Comparison of ENCODE assay signal across 27 mouse cellular contexts in the genomic region with DNA sequence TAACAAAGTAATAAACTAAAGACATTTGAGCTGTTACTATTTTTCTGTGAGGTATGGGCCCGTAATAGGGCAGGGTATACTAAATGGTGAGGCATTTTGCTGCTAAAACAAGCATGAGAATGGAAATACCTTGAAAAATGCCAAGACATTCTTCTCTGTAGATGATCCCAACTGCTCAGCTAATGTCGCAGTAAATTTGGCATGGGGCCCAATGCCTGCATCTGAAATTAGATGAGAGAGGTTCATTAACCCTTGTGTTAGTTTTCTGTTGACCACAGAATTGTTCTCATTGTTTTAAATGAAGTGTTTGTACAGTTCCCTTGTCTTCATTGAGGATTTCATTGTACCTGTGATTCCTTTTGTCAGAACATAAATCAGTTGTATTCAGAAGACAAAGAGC.
DNase-seq lines count a peak whose midpoint lies in the region; ATAC-seq lines count a peak whose summit lies in the region.
"Had no signal": no experiment of that assay in that cellular context is flagged by ENCODE, and none has a peak within 500 bp of the region (broad histone marks: within the 10 kb centered on the region; RNA-seq: fewer than 3 reads in every experiment).

No protein-coding gene starts in this region.

- H3K9ac ChIP-seq in hindbrain, embryonic 14.5 days, result no peak overlapping the region
- H3K9ac ChIP-seq in hindbrain, embryonic 11.5 days (ENCODE audit: low read depth, low read length), result no peak overlapping the region
- H3K9ac ChIP-seq in kidney, embryonic 16.5 days (replicated peaks; ENCODE audit: low read length), result no peak overlapping the region
- H3K9ac ChIP-seq: embryonic facial prominence, embryonic 12.5 days; hindbrain, embryonic 15.5 days; kidney, embryonic 15.5 days; liver, embryonic 15.5 days; lung, embryonic 14.5 days had no signal

- no peaks in the 10 kb centered on the region for H3K36me3 ChIP-seq in hindbrain, embryonic 14.5 days (replicated peaks; ENCODE audit: control insufficient read depth, insufficient read depth)
- H3K36me3 ChIP-seq in hindbrain, embryonic 11.5 days (ENCODE audit: control insufficient read depth, insufficient read depth, low read length), result no peaks in the 10 kb centered on the region
- no peaks in the 10 kb centered on the region for H3K36me3 ChIP-seq in kidney, embryonic 16.5 days (ENCODE audit: insufficient read depth, low read length)
- H3K36me3 ChIP-seq: embryonic facial prominence, embryonic 12.5 days; hindbrain, embryonic 15.5 days; kidney, embryonic 15.5 days; liver, embryonic 15.5 days had no signal

- peak; percentile 2 for DNase-seq in cerebellum, adult 11 months
- DNase-seq in cerebellum, adult 8-10 months, result no peak
- DNase-seq in hindbrain, embryonic 14.5 days (ENCODE audit: low spot score), result peak; percentile 33
- DNase-seq in hindbrain, embryonic 11.5 days (ENCODE audit: low spot score), result no peak
- peak; percentile 69 for DNase-seq in retina, postnatal 1 day
- no peak for DNase-seq in retina, embryonic 14.5 days (ENCODE audit: low spot score)
- no peak for DNase-seq in B cell, adult 2 months
- DNase-seq: adrenal gland, postnatal 36 days; embryo, embryonic 11 days; gastrocnemius, adult 2 months; gastrocnemius, postnatal 36 days; heart, adult 18-20 months; heart, postnatal 36 days; kidney, adult 18-20 months; kidney, postnatal 4 days; liver; lung, embryonic 14.5 days; lung, postnatal 14 days; right cerebral cortex, postnatal 25 days; thymus, postnatal 14 days had no signal

- H3K27me3 ChIP-seq in hindbrain, embryonic 14.5 days (ENCODE audit: control insufficient read depth, insufficient read depth, low read length), result no peaks in the 10 kb centered on the region
- H3K27me3 ChIP-seq in hindbrain, embryonic 11.5 days (ENCODE audit: control insufficient read depth, insufficient read depth, low read length), result no peaks in the 10 kb centered on the region
- no peaks in the 10 kb centered on the region for H3K27me3 ChIP-seq in kidney, embryonic 16.5 days (ENCODE audit: insufficient read depth, low read length)
- H3K27me3 ChIP-seq: embryonic facial prominence, embryonic 12.5 days; hindbrain, embryonic 15.5 days; kidney, embryonic 15.5 days; liver, embryonic 15.5 days had no signal

- H3K9me3 ChIP-seq in hindbrain, embryonic 14.5 days (ENCODE audit: control insufficient read depth, low read length), result no peaks in the 10 kb centered on the region
- H3K9me3 ChIP-seq in hindbrain, embryonic 11.5 days (ENCODE audit: control insufficient read depth, low read length), result no peaks in the 10 kb centered on the region
- H3K9me3 ChIP-seq in kidney, embryonic 16.5 days (ENCODE audit: low read length), result no peaks in the 10 kb centered on the region
- H3K9me3 ChIP-seq: embryonic facial prominence, embryonic 12.5 days; hindbrain, embryonic 15.5 days; kidney, embryonic 15.5 days; liver, embryonic 15.5 days had no signal

- H3K4me2 ChIP-seq in hindbrain, embryonic 14.5 days (replicated peaks), result no peak overlapping the region
- no peak overlapping the region for H3K4me2 ChIP-seq in hindbrain, embryonic 11.5 days (replicated peaks; ENCODE audit: low read depth, low read length)
- no peak overlapping the region for H3K4me2 ChIP-seq in kidney, embryonic 16.5 days (replicated peaks; ENCODE audit: low read depth, low read length)
- H3K4me2 ChIP-seq: embryonic facial prominence, embryonic 12.5 days; heart, embryonic 11.5 days; hindbrain, embryonic 15.5 days; kidney, embryonic 15.5 days; liver, embryonic 15.5 days; lung, embryonic 14.5 days had no signal

- no peak overlapping the region for H3K4me3 ChIP-seq in hindbrain, embryonic 14.5 days (replicated peaks; ENCODE audit: low read length)
- H3K4me3 ChIP-seq in hindbrain, embryonic 11.5 days (ENCODE audit: low read depth, low read length), result no peak overlapping the region
- H3K4me3 ChIP-seq in kidney, embryonic 16.5 days (ENCODE audit: low read length), result no peak overlapping the region
- H3K4me3 ChIP-seq: embryonic facial prominence, embryonic 12.5 days; gastrocnemius, adult 2 months; hindbrain, embryonic 15.5 days; kidney, embryonic 15.5 days; liver, embryonic 15.5 days had no signal

- no peak for ATAC-seq in hindbrain, embryonic 14.5 days (ENCODE audit: low FRiP score)
- no peak for ATAC-seq in hindbrain, embryonic 11.5 days (ENCODE audit: low FRiP score)
- ATAC-seq in kidney, embryonic 16.5 days (ENCODE audit: low FRiP score, low TSS enrichment), result no peak
- ATAC-seq: forebrain, embryonic 16.5 days had no signal

- no peak overlapping the region for H3K27ac ChIP-seq in hindbrain, embryonic 14.5 days
- no peak overlapping the region for H3K27ac ChIP-seq in hindbrain, embryonic 11.5 days (ENCODE audit: low read depth, low read length)
- H3K27ac ChIP-seq in kidney, embryonic 16.5 days (ENCODE audit: low read length), result no peak overlapping the region
- H3K27ac ChIP-seq: embryonic facial prominence, embryonic 12.5 days; gastrocnemius, adult 2 months; hindbrain, embryonic 15.5 days; kidney, embryonic 15.5 days; liver, embryonic 15.5 days had no signal

- H3K4me1 ChIP-seq in hindbrain, embryonic 14.5 days (replicated peaks; ENCODE audit: control insufficient read depth, insufficient read depth, low read length), result no peaks in the 10 kb centered on the region
- H3K4me1 ChIP-seq in hindbrain, embryonic 11.5 days (replicated peaks; ENCODE audit: control insufficient read depth, insufficient read depth, low read length), result no peaks in the 10 kb centered on the region
- H3K4me1 ChIP-seq in kidney, embryonic 16.5 days (ENCODE audit: insufficient read depth, low read length), result no peaks in the 10 kb centered on the region
- H3K4me1 ChIP-seq: embryonic facial prominence, embryonic 12.5 days; hindbrain, embryonic 15.5 days; kidney, embryonic 15.5 days; liver, embryonic 15.5 days had no signal

- WGBS in hindbrain, embryonic 14.5 days, result 62% methylated on average over 2 of the region's 2 CpGs
- WGBS in hindbrain, embryonic 11.5 days, result 79% methylated on average over 2 of the region's 2 CpGs
- 71% methylated on average over 2 of the region's 2 CpGs for WGBS in kidney, embryonic 16.5 days

Comparison
In these comparisons a context has a peak if more than half of its experiments do, and no peak if none do; other contexts are left out.
1. DNase-seq: peak in cerebellum, adult 11 months (single experiment), hindbrain, embryonic 14.5 days (single experiment) and retina, postnatal 1 day (single experiment); none in cerebellum, adult 8-10 months (single experiment), hindbrain, embryonic 11.5 days (single experiment), retina, embryonic 14.5 days (single experiment) and B cell, adult 2 months (0 of 2).